Mouse (Mus musculus) CH12F3 (cell line): ENCODE data around the gene Atf7ip.

Experiments used
- in situ Hi-C: fragments of 300-500 bp; cut with MboI; formaldehyde crosslinking; loops from 2 replicates; pipeline ENCODE4 v1.14.3; 2020; ENCODE audit warnings: low sequenced_read_pairs

The Atf7ip gene

DNA sequence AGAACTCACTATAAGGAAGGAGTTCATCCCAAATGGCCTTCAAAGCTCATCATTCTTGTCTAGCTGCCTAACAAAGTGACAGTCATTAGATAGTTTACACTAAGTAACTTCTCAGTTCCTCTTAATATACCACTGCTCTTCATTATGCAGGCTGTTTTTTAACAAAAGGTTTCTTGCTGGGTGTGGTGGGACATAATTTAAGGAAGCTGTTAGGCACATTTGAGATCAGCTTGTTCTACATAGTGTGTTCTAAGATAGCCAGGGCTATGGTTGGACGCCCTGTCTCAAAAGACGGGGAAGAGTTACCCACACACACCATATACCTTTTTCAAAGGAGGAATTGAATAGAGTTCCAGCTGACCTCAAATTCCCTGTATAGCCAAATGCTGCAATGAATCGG is 21.9 kb upstream of the Atf7ip start:
- in situ Hi-C loops, result no loop called here

- in situ Hi-C loops, result no loop called here
Measured at GRCm38 (mm10) chr6:136486166-136486565, 19.8 kb upstream of the Atf7ip start.

GRCm38 (mm10) chr6:136486801-136487553 is 19.0 kb upstream of the Atf7ip start:
- in situ Hi-C loops, result no loop called here

- in situ Hi-C loops, result no loop called here
Measured at GRCm38 (mm10) chr6:136487554-136487950, 18.4 kb upstream of the Atf7ip start.

DNA sequence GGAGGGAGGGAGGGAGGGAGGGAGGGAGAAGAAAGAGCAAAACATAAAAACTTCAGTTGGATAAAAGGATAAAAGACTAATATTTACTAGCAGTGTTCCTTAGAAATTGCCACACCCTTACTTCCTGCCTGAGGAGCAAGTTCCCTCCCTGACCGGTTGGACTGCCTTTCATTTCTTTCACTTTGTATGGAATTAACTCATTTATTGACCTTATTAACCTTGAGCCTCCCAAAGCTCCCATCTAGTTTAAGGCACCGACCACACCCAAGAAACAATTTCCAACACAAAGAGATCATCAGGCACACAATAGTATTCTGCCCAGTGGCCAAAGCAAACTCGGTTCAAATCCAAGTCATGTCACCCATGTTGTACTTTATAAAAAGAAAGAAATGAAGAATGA is 16.1 kb upstream of the Atf7ip start:
- in situ Hi-C loops, result no loop called here

DNA sequence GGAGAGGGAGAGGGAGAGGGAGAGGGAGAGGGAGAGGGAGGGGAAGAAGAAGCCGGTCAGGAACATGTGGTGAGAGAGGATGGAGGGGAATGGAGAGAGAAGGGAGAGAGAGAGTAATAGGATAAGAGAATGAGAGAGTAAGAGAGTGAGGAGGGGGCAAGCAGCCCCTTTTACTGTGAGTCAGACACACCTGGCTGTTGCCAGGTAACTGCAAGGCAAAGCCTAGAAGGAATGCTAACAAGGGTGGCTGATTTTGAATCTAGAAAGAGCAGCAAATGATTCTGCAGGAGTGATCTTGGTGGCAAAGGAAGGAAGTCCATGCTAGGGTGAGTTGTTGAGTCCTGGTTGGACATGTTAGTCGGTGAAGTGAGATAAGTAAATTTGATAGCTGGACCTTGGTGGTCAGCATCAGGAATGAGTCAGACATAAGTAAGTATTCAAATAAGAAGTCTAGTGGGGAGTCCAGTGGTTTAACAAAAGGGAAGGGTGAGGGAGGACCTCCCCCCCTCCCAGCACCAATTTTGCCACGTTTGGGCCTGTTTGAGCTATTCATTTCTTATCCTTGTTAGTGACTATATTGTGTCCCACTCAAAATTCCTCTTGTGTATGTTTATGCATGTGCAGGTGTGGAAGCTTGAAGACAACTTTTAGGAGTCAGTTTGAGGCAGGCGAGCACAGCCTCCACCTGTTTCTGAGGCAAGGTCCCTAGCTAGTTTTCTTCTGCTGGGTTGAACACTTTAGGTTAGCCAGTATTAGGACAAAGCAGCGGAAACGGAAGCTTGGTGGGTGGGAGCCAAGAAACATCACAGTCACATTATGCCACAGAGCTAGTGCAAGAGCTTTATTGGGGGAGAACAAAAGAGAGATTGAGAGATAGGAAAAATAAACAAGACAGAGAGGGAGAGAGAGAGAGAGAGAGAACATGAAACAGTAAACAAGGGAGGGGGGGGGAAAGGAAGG is 15.2 kb upstream of the Atf7ip start:
- in situ Hi-C loops, result no loop called here

DNA sequence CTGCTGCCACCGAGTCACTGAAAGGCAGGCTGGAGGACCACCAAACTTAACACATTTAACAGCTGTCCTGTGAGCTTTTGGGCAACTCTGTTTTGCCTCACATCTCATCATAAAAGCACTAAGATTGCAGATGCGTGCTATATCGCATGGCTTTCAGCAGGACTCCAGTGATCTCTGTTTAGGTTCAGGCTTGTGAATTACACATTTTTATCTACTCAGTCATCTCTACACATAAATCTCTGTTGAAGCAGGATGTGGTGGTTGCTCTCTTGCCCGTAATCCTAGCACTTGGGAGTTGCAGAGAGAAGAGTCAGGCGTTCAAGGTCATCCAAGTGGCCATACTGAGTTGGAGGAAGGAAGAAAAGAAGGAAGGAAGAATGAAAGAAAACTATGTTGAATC is 14.3 kb upstream of the Atf7ip start:
- in situ Hi-C loops, result no loop called here

DNA sequence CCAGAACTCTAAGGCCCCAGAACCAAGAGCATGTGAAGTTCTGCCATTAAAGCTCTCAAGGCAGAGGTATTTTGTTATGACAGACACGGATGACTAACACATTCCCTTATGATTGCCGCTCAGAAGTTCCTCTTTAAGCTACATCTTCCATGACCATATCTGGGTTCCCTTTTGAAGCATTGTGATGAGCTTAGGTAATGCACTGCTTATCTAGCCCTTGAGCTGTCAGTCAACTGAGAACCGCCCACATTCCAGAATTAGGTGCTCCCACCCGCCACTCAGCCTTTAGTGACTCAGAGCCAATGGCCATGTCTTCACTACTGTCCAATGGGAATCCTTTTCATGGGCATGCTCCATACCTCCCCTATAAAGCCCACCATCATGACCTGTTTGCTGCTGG is 13.7 kb upstream of the Atf7ip start:
- in situ Hi-C loops, result no loop called here

GRCm38 (mm10) chr6:136493486-136493885 is 12.5 kb upstream of the Atf7ip start:
- in situ Hi-C loops, result no loop called here

- in situ Hi-C loops, result no loop called here
Measured at GRCm38 (mm10) chr6:136493910-136494751, 11.8 kb upstream of the Atf7ip start.

DNA sequence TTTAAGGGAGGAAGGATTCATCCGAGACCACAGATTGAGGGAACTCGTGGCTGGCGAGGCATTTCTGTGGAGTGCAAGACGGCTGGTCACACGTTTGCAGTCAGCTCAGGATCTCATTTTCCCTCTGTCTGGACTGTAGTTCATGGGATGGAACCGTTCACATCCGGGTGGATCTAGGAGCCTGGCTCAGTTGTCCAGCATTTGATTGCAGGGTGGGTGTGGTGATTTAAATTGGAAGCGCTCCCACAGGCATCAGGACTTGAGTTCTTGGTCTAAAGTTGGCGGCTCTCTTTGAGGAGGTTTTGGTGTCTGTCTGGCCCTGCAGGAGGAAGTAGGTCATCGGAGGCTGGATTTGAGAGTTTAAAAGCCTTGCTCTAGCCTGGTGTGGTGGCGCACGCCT is 10.9 kb upstream of the Atf7ip start:
- in situ Hi-C loops, result no loop called here

GRCm38 (mm10) chr6:136497744-136498143 is 8.2 kb upstream of the Atf7ip start:
- in situ Hi-C loops, result no loop called here

DNA sequence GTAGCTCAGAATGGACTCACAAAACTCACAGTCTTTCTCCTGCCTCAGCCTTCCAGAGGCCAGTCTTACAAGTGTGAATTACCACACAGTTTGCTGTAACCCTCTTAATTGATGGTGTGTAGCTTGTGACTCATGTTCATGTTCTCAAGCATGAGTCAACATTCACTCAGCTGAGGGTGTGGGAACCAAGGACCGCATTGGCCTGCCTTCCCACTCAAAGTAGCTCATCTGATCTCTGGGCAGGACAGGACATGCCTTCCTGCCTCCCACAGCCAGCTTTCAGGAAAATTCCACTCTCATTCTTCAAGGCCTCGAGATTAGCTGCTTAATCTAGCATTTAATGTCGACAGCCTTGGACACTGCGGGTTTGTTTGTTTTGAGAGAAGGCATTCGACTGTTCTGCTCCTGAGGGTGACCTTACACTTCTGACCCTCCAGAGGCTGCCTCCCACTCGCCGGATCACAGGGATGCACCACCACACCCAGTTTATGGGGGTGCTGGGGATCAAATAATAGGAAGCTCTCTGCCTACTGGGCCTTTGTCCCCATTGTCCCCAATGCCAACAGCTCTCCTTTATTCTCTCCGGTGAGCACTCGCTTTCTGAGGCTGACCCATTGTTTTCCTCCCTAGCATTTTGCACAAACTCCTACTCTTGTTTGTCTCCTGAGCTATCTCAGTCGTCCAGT is 6.5 kb upstream of the Atf7ip start:
- in situ Hi-C loops, result no loop called here

DNA sequence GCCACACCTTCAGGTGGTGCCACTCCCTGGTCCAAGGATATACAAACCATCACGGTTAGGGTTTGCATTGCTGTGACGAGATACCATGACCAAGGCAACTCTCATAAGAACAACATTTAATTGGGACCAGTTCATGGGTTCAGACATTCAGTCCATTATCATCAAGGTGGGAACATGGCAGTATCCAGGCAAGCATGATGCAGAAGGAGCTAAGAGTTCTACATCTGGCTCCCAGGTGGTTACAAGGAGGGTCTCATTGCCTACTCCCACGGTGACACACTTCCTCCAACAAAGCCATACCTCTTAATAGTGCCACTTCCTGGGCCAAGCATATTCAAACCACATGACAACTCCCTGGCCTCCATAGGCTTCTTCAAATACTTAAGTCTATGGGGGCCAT is 2.7 kb downstream of the Atf7ip start:
- in situ Hi-C loops, result no loop called here

DNA sequence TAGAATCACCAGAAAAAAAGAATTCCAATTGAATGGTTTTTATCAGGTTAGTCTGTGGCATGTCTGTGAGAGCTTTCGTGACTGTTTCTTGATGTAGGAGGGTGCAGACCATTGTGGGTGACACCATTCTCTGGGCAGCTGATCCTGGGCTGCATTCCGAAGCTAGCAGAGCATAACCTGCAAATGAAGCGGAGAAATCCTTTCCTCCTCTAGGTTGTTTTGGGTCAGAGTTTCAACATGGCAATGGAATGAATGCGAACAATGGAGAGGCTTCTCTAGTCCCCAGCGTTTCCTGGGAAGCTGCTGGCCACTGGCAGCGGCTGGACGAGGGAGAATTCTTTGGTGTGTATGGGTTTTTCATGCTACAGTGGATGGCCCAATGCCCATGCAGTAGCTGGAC is 5.0 kb downstream of the Atf7ip start:
- in situ Hi-C loops, result no loop called here

GRCm38 (mm10) chr6:136512351-136512750 is 6.4 kb downstream of the Atf7ip start:
- in situ Hi-C loops, result no loop called here

DNA sequence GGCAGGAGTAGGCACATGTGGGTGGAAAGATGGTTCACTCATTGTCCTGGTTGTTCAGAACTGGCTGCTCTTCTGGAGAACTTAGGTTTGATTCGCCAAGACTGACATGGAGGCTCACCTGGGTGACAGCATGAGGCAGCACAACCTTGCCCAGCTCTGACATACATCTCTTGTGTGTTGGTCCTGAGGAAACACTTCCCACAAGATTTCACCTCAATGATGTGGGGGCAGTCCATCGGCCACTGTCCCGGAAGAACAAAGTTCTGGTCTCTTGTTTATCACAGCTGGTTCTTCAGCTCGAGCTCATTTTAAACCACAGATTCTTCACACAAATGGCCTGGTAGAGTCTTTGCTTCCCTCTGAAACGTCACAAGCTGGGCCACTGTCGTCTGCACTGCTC is 10.7 kb downstream of the Atf7ip start:
- in situ Hi-C loops, result no loop called here

DNA sequence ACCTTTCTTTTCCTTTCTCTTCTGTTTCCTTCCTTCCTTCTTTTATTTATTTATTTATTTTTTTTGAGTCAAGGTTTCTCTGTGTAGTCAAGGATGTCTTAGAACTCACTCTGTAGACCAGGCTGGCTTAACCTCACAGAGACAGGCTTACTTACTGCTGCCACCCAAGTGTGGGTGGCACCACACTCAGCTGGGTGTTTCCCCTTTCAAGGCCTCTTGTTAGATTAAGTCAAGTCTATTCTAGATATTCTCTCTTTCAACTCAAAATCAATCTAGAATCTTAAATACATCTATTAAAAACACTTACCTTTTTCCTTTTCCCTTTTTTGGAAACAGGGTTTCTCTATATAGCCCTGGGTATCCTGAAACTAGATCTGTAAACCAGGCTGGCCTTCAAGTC is 11.3 kb downstream of the Atf7ip start:
- in situ Hi-C loops, result no loop called here

GRCm38 (mm10) chr6:136518537-136519246 is 12.7 kb downstream of the Atf7ip start:
- in situ Hi-C loops, result no loop called here

DNA sequence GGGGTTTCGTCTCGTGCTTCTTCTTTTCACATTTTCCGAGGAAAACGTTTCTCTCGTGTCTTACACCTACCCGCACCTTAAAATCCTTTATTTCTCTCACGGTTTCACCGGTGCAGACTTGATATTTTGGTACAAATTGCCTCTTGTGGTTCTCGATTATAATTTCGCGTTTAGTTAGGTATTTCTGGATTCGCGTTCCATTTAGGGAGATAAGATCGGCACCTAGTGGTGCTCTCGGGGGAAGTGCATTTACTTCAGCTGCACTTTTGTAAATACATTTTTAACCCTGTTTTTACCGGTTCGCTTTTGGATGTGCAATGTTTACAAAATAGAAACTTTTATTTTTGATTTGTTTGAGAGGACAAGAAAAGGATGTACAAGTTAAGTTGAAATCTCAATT is 13.3 kb downstream of the Atf7ip start:
- in situ Hi-C loops, result no loop called here
